Mouse (Mus musculus): ENCODE data around the gene Hcst.

Gene Hcst

DNA sequence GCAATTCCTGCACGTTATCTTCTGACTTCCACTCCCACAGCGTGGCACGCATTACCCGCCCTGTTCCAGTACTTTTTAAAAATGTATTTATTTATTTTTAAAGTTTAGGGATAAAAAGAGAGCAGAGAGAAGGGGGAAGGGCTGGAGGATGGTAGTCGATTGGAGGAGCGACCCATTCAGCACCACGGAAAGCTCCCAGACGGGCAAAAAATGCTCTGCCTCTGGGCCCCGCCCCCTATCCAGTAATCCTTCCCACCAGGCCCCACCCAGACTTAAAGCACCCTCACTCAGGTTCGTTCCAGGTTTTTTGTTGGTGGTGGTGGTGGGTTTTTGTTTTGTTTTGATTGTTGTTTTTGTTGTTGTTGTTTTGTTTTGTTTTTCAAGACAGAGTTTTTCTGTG, 14.6 kb upstream of the Hcst start:
- no peak for DNase-seq (ENCODE audit: low spot score in 2 of 2)

DNA sequence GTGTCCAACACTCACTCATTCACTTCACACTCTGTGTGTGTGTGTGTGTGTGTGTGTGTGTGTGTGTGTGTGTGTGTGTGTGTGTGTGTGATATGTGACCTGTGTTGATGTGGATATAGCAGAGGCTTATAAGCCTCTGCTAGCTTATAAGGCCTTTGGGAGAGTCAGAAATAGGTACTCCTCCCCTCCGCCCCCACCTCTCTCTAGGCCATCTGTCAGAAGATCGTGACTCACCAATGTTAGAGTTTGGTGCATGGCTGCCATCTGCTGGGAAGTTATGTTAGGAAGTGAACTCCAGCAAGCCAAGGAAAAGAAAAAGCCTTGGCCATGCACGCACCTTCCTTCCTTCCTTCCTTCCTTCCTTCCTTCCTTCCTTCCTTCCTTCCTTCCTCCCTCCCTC, 12.1 kb upstream of the Hcst start:
- DNase-seq (ENCODE audit: low spot score in 2 of 2) = peak; percentile 75

DNA sequence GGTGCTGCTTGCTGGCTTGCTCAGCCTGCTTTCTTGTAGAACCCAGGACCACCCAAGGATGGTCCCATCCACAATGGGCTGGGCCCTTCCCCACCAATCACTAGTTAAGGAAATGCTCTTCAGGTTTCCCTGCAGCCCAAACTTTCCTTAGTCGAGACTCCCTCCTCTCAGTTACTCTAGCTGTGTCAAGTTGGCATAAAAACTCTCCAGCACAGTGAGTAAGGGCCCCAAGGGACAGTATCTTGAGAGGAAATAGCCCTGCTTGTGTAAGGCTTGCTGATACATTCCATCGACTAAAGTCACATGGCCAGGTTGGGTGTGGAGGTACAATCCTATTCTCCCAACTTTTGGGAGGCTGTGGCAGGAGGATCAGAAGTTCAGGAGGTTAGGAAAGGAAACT, 10.5 kb upstream of the Hcst start:
- DNase-seq (ENCODE audit: low spot score in 2 of 2) = no peak

DNA sequence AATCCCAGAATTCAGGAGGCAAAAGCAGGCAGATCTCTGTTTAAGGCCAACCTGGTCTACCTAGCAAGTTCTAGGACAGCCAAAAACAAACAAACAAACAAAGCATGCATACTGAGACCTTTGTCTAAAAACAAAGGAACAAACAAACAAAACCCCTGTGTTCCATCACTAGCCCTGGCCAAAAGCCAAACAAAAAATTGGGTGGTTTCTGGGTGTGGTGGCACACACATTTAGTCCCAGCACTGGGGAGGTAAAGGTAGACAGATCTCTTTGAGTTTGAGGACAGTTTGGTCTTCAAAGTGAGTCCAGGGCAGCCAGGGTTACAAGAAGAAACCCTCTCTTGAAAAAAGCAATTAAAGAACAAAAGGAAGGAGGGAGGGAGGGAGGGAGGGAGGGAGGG, 9.7 kb upstream of the Hcst start:
- DNase-seq (ENCODE audit: low spot score in 2 of 2) = no peak

DNA sequence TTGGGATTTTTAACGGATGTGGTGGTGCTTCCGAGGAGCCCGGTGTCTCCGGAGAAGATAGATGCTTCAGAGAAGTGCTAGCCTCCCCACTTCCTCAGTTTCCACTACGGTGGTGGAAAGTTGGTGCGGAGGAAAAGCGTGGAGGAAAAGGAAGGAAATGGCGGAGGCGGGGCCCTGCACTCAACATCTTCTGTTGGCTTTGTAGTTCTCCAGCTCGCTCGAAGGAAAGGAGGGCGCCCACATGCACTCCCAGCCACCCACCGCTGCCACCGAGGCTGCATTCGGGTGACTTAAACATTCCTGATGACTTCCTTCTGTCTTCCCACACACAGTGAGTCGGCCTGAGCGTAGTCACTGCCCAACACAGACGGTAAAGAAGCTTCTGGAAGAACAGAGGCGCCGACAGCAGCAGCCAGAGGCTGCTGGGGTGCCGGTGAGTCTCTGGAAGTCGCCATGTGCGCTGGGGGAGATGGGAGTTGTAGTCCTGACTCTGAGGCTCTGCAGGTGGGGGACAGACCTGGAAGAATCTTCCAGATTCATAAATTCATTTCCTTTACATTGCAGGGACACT, 3.5 kb upstream of the Hcst start:
- DNase-seq (ENCODE audit: low spot score in 2 of 2) = peak in 1 of 2 experiments; percentile 37

DNA sequence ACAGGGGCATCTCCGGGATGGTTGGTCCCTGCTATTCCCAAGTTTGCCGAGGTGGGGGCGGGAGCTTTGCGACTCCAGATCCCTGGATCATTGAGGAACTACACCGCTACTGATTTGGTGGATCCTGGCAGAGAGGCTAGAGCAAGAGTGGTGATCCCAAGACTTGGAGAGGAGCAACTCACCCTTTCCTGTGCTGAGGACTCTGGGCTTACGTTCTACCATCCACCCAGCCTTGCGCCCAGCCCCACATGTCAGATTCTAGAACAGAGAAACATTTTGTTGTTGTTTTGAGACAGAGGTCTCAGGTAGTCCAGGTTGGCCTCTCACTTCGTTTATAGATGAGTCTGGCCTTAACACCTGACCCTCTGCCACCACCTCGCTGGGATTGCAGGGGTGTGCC, 2.9 kb upstream of the Hcst start:
- no peak for DNase-seq (ENCODE audit: low spot score in 2 of 2)

DNA sequence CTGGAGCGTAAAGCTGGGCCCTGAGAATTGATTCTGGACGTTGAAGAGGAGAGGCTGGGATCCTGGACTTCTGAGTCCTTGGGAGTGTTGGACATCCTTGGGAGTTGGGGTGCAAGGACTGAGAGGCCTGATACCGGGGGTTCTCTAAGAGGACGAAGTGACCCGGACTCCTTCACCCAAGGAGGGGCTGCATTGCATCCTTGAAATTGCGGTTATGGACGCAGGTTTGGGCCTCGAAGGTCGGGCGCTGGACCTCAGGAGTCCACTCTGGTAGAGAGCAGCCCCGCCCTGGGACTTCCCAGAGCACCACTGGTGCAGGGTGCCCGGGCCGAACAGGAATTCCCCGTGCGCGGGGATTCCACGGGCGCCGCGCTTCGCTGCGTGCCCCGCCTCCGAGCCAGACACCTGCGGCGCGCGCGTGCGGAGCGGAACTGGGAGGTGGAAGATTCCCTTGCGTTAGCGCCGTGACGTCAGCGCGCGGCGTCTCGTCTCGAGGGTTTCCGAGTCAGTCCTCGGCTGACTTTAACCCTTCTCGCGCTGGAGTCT, 2.3 kb upstream of the Hcst start:
- DNase-seq (ENCODE audit: low spot score in 2 of 2) = peak; percentile 85 to 91

DNA sequence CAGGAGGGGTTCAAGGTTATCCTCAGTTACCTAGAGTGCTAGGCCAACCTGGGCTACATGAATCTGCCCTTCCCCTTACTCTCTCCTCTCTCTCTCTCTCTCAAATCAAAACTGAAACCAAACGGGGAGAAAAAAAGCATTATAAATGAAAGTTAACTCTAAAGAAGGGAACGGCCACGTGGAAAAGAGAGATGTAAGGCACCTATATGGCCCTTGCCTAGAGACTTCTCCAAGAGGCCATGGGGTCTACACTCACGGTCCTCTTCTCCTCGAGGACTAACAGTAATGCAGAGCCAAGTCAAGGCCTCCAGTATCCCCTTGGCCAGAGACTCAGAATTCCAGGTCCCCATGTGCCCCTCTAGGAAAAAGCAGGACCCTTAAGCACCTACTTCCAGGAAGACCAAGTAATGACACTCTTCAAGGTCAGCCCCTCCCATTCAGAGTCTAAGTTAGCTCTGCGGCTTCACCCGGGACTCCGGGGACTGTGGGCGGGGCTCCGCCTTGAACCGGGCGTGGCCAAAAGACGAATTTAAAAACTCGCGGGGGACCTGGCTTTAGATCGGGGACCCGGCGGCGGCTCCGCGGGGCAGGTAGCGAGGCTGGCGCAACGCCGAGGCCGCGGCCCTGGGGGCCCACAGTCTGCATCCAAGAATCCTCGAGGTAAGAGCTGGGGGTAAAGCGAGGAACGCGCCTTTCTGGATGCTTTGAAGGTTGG, 1.7 kb upstream of the Hcst start, which contains the start of gene Nfkbid:
Gene Nfkbid, plus strand, starts transcription at position 558 of the 715 bp plus-strand sequence.
- DNase-seq (ENCODE audit: low spot score in 2 of 2) = peak in 1 of 2 experiments; percentile 58

DNA sequence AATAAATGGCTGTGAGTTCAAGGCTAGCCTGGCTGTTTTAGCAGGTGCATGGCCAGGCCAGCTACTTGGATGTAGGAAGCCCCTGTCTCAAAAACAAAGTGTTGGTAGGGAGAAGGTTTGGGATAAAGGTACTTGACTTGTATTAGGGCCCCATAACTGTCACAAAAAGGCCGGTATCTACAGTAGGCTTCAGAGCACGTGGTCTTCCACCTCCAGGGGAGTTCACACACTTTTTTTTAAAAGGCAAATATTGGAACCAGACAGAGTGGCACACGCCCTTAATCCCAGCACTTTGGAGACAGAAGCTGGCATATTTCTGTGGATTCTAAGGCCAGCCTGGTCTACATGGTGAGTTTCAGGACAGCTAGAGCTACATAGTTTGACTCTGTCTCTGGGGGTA, 1.0 kb upstream of the Hcst start:
- no peak for DNase-seq (ENCODE audit: low spot score in 2 of 2)

DNA sequence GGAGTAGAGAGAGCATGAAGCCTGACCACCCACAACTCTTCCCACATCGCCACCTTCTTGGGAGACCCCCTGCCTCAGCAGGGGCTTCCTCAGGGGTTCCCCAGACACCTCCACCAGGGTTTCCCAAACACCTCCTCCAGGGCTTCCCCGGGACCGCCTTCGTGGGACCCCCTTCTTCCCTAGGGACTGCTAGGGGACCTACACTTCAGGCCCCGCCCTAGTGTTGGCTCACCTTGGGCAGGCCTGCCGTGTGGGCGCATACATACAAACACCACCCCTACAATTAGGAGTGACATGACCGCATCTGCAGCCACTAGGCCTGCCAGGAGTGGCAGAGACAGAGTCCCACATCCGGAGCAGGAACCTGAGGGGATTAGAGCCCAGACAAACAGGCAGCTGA, 1.8 kb downstream of the Hcst start:
- DNase-seq (ENCODE audit: low spot score in 2 of 2) = no peak

DNA sequence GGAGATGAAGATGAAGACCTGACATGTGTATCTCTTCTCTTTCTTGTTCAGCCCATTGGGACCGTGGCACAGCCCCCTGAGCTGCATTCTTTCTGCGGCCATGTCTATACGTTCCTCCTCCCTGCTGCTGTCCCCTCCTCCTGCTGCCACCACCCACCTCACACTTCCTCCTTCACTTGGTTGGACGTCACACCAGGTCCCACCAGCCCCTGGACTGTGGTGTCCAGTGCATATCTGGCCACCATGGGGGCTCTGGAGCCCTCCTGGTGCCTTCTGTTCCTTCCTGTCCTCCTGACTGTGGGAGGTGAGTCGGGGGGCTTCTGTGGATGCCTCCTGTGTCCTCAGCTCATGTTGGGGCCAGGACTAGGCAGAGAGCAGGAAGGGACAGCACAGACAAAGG, 6.1 kb downstream of the Hcst start, which contains the start of gene Tyrobp:
Gene Tyrobp, plus strand, starts transcription at position 165 of the 400 bp plus-strand sequence.
- no peak for DNase-seq (ENCODE audit: low spot score in 2 of 2)

DNA sequence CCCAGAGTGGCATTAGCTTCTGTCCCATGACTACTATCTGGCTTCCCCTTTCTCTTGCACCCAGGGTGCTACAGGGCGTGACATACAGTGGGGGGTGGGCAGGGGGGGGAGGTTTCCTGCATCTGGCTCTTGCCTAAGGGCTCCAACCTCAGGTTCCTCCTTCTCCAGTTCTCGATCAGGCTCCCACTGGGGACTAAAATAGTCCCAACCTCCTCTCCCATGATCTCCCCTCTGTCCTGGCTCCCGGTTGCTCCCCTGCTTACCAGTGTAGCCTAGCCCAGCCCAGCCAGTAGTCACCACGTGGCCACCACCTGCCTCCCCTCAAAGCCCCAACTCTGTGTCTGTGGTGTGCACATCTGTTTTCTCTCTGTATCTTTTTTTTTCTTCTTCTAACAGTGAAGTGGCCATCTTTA, 6.9 kb downstream of the Hcst start:
- no peak for DNase-seq (ENCODE audit: low spot score in 2 of 2)

DNA sequence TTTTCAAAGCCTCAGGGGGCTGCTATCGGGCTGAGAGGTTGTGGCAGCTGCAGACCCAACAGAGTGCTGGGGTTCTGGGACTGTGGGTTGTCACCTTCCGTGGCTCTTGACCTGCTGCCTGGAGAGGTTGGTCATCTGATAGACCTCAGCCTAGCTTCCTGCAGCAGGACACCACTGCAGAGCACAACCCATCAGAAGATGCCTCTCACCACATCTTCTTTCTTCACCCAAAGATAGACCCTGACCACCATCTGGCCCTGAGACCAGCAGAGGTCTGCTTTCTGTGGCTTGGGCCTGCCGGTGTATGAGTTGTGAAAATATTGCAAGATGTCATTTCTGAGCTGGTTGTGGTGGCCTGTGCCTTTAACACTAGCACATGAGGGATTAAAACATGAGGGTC, 8.6 kb downstream of the Hcst start:
- DNase-seq (ENCODE audit: low spot score in 2 of 2) = no peak

DNA sequence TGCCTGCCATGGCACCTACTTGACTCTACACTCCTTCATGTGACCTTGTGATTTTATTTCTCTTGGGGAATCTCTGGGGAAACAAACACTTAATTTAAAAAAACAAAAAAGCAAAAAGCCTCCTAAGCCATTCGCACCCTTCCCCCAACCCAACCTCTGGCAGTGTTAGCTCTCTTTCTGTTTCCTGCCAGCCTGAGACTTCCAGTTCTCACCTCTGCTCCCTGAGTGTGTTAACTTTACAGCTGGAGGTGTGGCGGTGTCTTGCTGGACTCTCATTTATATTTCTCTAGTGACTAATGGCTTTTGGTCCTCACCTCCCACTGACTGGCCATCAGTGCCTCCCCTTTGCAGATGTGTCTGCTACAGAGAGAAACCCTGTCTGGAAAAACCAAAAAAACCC, 9.9 kb downstream of the Hcst start:
- no peak for DNase-seq (ENCODE audit: low spot score in 2 of 2)

DNA sequence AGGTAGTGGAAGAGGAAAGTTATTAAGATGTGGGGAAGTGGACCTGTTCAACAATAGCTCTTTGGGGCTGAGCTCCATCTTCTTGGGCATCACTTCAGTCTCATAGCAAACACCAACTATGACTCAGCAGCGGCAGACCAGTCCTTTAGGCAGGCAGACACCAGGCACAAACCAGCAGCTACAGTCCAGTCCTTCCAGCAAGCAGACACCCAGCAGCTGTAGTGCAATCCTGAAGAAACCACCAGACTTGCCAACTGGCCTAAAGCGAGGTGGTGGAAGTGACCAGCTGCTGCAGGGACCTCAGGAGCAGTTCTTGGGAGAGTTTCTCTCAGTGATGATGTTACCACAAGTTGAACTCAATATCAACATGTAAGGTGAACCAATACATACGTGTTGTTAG, 11.0 kb downstream of the Hcst start:
- DNase-seq (ENCODE audit: low spot score in 2 of 2) = no peak

DNA sequence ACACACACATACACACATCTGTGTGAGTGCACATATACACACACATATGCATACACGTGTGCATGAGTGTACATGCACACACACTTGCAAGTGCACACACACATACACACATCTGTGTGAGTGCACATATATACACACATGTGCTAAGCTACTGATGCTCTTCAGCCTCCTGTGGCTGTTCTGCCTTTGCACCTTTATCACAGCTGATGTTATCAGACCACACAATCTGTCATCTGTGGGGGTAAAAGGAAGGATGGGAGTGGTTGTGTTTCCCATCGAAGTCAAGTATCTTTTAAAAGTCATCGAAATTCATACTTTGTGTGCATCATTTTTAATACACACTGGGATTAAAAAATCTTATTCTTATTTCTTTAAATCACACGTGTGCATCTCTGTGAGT, 17.3 kb downstream of the Hcst start:
- no peak for DNase-seq (ENCODE audit: low spot score in 2 of 2)

DNA sequence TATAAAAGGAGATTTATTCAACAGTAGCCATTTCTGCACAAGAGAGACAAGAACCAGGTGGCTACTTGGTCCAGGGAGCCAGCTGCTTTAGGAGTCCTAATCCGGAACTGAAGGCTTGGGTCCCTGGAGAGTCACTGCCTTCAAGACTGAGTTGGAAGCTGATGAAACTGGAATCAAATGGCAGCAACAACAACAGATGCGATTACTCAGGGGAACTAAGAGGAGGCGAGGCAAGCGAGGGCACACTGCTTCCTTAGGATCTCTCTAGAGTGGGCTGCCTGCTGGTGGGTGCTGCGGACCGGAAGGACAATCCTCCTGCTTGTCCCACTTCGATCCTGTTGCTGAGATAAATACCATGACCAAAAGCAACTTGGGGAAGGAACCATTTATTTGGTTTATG, 20.0 kb downstream of the Hcst start:
- no peak for DNase-seq (ENCODE audit: low spot score in 2 of 2)

DNA sequence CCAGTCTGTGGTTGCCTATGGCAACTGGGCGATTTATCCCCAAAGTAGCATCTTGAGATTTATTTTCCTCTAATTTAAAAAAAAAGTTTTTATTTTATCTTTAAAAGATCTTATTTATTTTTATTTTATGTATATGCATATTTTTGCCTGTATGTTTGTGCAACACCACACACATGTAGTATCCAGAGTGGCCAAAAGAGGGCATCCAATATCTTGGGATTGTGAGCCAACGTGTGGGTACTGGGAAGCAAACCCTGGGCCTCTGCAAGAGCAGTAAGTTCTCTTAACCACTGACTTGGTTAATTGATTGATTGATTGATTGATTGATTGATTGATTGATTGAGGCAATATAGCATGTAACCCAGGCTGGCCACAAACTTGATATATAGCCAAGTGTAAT, 24.8 kb downstream of the Hcst start:
- no peak for DNase-seq (ENCODE audit: low spot score in 2 of 2)

DNA sequence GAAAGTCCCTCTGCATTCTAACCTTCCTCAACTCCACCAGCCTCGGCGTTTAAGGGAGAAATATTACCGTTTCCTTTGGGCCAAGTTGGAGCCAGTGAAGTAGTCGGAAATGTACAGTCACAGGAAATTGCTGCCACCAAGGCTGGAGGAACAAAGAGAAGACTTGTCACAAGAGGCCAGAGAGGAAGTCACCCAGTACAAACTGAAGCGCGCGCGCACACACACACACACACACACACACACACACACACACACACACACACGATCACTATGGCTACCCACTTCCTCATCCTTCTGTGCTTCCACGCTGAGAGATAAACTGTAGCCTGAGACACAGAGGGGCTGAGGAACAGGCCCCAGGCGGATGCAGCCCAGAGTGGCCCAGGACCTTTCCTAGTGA, 25.3 kb downstream of the Hcst start:
- no peak for DNase-seq (ENCODE audit: low spot score in 2 of 2)

DNA sequence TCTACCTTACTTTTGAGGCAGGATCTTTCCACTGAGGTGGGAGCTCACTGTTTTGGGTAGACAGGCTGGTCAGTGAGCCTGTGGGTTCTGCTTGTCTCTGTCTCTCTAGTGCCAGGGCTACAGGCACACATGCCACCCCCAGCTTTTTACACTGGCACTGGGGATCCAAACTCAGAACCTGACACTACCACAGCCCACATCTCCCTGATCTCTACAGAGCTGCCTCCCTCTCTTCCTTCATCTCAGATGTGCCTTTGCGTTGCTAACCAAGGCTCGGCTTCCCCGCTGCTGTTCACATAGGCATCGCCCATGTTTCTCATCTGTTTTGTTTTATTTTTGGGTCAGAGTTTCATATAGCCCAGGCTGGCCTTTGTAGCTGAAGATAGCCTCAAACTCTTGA, 26.0 kb downstream of the Hcst start:
- DNase-seq (ENCODE audit: low spot score in 2 of 2) = no peak

DNA sequence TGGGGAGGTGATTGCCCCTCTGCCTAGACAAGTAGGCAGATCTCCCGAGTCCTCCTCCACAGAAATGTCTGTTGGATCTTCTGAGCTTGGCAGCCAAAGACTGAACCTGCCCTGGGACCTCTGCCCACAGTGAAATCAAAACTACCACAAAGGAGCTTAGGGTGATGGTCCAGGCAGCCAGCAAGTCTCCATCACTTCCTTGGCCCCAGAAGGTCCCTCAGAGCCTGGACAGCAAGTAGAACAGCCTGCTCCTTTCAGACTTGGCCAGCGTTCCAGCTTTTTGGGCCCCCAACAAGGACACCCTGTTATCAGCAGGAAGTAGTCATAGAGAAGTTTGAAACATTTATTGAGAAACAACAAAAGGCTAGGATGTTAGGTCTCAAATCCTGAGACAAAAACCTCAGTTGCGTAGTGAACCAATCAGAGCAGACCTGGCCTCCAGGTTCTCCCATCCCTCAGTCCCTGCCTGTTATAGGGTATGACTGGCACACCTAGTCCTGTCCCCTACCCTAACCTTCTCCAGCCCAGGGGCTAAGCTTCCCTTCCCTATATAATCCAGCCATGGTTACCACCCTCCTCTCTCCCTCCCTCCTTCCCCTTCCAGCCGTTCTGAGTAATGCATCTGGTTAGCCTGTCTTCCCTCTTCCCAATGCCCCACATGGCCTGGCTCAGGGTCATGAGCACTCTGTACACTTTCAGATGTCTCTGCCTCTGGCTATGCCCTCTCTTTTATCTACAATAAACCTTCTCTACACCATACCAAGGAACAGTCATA, 26.7 kb downstream of the Hcst start:
- DNase-seq (ENCODE audit: low spot score in 2 of 2) = no peak

DNA sequence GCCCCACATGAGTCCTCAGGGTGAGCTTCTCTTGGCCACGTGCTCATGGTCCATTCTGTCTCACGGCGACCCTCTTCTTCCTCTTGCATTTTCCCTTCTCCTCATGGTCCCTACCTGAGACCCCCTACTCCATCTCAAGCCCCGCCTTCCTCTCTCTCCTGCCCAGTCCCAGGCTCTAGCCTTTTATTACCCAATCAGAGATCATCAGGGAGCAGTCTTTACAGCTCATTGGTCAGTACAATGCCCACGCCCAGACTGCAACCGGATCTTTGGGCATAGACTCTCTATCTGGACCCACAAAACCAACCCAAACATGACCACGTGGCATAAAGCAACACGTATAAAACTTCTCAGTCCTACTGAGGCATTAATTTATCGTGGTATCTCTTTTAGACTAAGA, 35.5 kb downstream of the Hcst start:
- DNase-seq (ENCODE audit: low spot score in 2 of 2) = no peak

DNA sequence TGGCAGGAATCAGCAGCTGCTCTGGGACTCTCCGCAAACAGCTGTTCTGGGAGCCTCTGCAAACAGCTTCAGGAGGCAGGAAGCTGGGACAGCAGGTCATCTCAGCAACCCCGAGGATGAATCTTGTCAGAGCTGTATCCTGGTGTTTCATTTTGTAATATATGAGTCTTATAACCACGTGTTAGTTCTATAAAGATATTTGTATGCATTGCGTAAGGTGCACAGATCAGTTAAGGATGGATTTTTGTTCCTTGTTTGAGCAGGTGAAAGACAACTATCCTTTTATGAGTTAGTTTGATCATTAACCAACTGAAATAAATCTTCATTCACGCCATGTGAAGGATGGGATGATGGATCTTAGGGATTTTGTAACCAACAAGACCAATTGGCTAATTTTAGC, 39.6 kb downstream of the Hcst start:
- DNase-seq (ENCODE audit: low spot score in 2 of 2) = no peak

Measured in frontal cortex, postnatal 14 days (tissue).